Mouse (Mus musculus) heart, embryonic 13.5 days (tissue): ENCODE data around the gene Mdp1. TPM values are rescaled to one million over a fixed set of nuclear protein-coding genes. Genes with fewer than 3 reads are reported as not detected.

Experiments used
- ATAC-seq: fragments of 200-750 bp; cut with Nextera tagmentation; 2 replicates; pipeline ENCODE4 v1.8.0; 2017; ENCODE audit warnings: moderate TSS enrichment; ENCODE audit not compliant: insufficient number of reproducible peaks, low FRiP score, low TSS enrichment; ENCODE audit errors: extremely low read depth
- H3K27ac ChIP-seq: fragments of 300-500 bp; sonication (generic); replicated peaks from 2 replicates; pipeline ENCODE4 v1.5.1; 2015; ENCODE audit warnings: moderate library complexity, mild to moderate bottlenecking, inconsistent platforms
- H3K27me3 ChIP-seq: fragments of 300-500 bp; sonication (generic); replicated peaks from 2 replicates; pipeline ENCODE4 v1.6.1; 2015; ENCODE audit warnings: mild to moderate bottlenecking, inconsistent platforms
- H3K36me3 ChIP-seq: fragments of 300-500 bp; sonication (generic); 2 replicates; pipeline ENCODE4 v1.6.1; 2015; ENCODE audit warnings: mild to moderate bottlenecking, inconsistent platforms
- H3K4me1 ChIP-seq: fragments of 300-500 bp; sonication (generic); 2 replicates; pipeline ENCODE4 v1.6.1; 2015; ENCODE audit warnings: inconsistent platforms
- H3K4me2 ChIP-seq: fragments of 300-500 bp; sonication (generic); 2 replicates; pipeline ENCODE4 v1.6.1; 2015; ENCODE audit warnings: inconsistent platforms, mild to moderate bottlenecking, moderate library complexity
- H3K4me3 ChIP-seq: fragments of 300-500 bp; sonication (generic); 2 replicates; pipeline ENCODE4 v1.5.1; 2015; ENCODE audit warnings: moderate library complexity, mild to moderate bottlenecking, inconsistent platforms
- H3K9ac ChIP-seq: fragments of 300-500 bp; sonication (generic); 2 replicates; pipeline ENCODE4 v1.6.1; 2015; ENCODE audit warnings: inconsistent platforms, mild to moderate bottlenecking, moderate library complexity
- H3K9me3 ChIP-seq: fragments of 300-500 bp; sonication (generic); 2 replicates; pipeline ENCODE4 v1.6.1; 2016; ENCODE audit warnings: inconsistent platforms
- WGBS: fragments of 180-500 bp; shearing (Covaris S2); methylation state at CpG from one replicate; pipeline ENCODE4 v1.1.7; 2015; ENCODE audit warnings: mixed read lengths; 5-methylcytosine and 5-hydroxymethylcytosine counted together
- polyA plus RNA-seq: library from polyadenylated mRNA; unstranded; fragments of >200 nt; fragmentation: Nextera tagmentation; extraction: Ambion mirVana; gene quantifications from 2 replicates; pipeline ENCODE4 v1.2.1, GENCODE M21; 2015

The Mdp1 gene
- polyA plus RNA-seq, 1 experiment from 2014 or later: 74.3 TPM

DNA sequence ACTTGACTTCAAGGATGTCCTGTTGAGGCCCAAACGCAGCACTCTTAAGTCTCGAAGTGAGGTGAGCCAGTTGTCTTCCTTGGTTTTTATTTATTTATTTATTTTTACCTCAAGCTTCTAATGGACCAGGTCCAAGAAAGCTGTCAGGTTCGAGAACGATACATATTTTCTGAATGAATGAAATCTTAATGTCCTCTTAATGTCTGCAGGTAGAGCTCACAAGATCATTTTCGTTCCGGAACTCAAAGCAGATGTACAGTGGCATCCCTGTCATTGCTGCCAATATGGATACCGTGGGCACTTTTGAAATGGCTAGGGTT lies 12.4 kb upstream of the Mdp1 start:
- Histone ChIP-seq H3K4me3 (peak overlapping the region; percentile 83), H3K36me3 (peaks cover 44% of the 10 kb centered on the region), H3K27ac (peak overlapping the region; percentile 83; the same call in 1 of the 2 replicates), H3K4me2 (peak overlapping the region; percentile 88), H3K9ac (peak overlapping the region; percentile 91), H3K27me3 (no peaks in the 10 kb centered on the region), H3K9me3 (no peaks in the 10 kb centered on the region), H3K4me1 (peaks cover 22% of the 10 kb centered on the region)
- 68% methylated on average over 7 of the region's 7 CpGs for WGBS
- ATAC-seq: no peak

DNA sequence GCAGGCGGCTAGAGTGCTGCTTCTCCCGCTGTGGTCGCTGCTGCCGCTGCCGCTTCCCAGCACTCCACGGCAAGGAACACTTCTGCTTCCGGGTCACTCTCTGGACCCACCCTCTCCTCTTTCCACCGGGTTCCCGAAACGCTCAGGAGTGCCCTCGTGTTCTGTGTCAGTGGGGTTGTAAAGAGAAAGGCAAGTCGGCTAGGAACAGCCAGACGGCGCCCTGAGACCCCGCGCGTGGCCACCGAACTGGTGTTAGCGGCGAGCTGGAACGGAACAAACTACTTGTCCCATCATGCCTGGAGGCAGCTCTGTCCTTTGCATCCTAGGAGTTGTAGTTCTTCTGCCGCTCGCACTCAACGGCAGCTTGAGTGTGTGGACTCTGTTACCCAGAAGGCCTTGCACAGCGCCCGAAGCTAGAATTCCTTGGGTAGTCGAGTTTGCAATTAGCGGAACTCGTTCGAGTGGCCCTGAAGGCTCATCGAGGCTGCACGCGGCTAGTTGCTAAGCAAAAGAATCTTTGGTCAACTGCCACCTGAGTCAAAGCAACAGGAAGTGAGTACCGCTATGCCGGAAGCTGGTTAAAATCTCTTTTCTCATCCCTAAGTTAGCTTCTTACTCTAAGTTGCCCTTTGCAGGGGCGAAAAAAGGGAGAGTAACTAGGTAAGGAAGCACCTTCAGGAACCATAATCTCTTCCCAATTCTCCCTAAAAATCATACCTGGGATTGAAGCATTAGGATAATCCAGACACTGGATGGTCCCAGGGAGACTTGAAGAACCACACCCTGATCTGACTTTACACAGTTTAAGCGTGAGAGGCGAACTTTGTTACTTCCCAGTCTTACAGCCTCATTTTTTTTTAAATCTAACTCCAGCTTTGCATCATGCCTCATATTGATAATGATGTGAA lies 11.8 kb upstream of the Mdp1 start, which contains the start of the genes Gmpr2 and Nedd8:
Gmpr2 (plus strand) TSS at position 109 of the 908 bp plus-strand sequence.
Nedd8 (minus strand) TSS at position 292 of the 908 bp plus-strand sequence.
- Histone ChIP-seq H3K36me3 (peaks cover 38% of the 10 kb centered on the region), H3K9ac (peak within 1 kb of the TSS; percentile 91), H3K4me1 (peaks cover 22% of the 10 kb centered on the region), H3K4me3 (peak within 1 kb of the TSS; percentile 83), H3K27me3 (no peaks in the 10 kb centered on the region), H3K4me2 (peak within 1 kb of the TSS; percentile 88), H3K27ac (peak within 1 kb of the TSS; percentile 83), H3K9me3 (no peaks in the 10 kb centered on the region)
- WGBS: 1% methylated on average over 38 of the region's 38 CpGs
- ATAC-seq: peak; percentile 91; the same call in 1 of the 2 replicates

DNA sequence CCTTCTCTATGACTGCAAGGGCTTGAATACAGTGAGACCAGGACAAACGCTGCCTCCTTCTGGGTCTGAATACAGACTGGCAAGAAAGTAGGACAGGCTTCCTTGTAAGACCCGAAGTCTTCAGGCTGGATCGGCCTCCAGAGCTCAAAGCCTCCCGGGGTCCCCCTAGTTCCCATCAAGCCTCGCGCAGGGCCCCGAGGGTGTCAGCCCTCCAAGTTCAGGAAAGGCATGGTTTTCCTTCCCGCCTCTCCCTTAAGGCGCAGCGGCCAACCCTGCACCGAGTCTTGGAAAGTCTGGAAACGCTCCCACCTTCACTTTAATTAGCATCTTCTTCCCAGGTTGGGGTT lies 11.2 kb upstream of the Mdp1 start:
- Histone ChIP-seq H3K9me3 (no peaks in the 10 kb centered on the region), H3K27ac (peak overlapping the region; percentile 83), H3K4me1 (peaks cover 22% of the 10 kb centered on the region), H3K27me3 (no peaks in the 10 kb centered on the region), H3K36me3 (peaks cover 36% of the 10 kb centered on the region), H3K9ac (peak overlapping the region; percentile 91), H3K4me2 (peak overlapping the region; percentile 88), H3K4me3 (peak overlapping the region; percentile 83)
- WGBS: 0% methylated on average over 12 of the region's 12 CpGs
- peak; percentile 22; the same call in 1 of the 2 replicates for ATAC-seq

DNA sequence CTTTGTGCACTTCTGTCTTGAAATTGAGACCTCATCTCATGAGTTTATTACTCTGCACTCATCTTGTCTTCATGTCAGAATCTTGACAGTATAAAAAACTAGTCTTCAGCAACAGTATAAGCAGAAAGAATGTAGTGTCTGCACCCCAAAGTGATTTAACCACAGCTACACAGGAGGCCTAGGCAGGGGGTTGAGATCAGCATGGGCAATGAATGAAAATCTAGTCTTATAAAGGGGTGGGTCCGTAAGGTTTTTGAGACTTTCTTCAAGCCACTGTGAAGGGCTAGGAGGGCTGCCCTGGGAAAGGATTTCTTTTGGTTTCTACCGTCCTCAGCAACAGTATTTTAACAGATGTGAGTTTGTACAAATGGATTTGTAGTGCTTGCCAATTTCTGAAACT lies 328 bp upstream of the Mdp1 start:
- H3K4me1 ChIP-seq: peaks cover 31% of the 10 kb centered on the region
- H3K9ac ChIP-seq: peak overlapping the region; percentile 90; the same call in 1 of the 2 replicates
- ATAC-seq: no peak
- peak overlapping the region; percentile 86; the same call in 1 of the 2 replicates for H3K27ac ChIP-seq
- no peaks in the 10 kb centered on the region for H3K27me3 ChIP-seq
- H3K4me3 ChIP-seq: peak overlapping the region; percentile 85
- peak overlapping the region; percentile 78 for H3K4me2 ChIP-seq
- peaks cover 47% of the 10 kb centered on the region for H3K36me3 ChIP-seq
- no peaks in the 10 kb centered on the region for H3K9me3 ChIP-seq
- WGBS: 44% methylated on average over 2 of the region's 2 CpGs

DNA sequence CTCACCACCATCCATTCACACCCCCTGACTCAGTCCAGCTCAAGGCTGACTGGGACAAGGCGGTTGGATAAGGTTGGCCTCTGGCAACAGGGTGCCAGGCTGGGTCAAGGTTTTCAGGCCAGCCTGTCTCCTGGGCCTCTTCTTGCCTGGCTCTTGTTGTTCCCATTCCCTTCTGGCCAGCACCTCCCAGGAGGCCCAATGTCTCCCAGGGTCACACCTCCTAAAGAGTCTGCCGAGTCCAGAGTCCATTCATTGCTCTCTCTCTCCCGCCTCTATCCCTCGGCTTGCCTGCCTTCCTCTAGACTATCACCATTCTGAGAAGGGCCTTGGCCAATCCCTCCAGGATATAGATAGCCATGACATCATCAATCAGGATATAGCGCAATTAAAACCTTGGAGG lies 2.3 kb downstream of the Mdp1 start:
- H3K9me3 ChIP-seq: no peaks in the 10 kb centered on the region
- H3K27me3 ChIP-seq: no peaks in the 10 kb centered on the region
- no peak for ATAC-seq
- H3K4me2 ChIP-seq: no peak overlapping the region
- H3K9ac ChIP-seq: no peak overlapping the region
- no peak overlapping the region for H3K4me3 ChIP-seq
- peaks cover 31% of the 10 kb centered on the region for H3K4me1 ChIP-seq
- peak overlapping the region; percentile 86 for H3K27ac ChIP-seq
- WGBS: 67% methylated on average over 5 of the region's 5 CpGs
- H3K36me3 ChIP-seq: peaks cover 33% of the 10 kb centered on the region

DNA sequence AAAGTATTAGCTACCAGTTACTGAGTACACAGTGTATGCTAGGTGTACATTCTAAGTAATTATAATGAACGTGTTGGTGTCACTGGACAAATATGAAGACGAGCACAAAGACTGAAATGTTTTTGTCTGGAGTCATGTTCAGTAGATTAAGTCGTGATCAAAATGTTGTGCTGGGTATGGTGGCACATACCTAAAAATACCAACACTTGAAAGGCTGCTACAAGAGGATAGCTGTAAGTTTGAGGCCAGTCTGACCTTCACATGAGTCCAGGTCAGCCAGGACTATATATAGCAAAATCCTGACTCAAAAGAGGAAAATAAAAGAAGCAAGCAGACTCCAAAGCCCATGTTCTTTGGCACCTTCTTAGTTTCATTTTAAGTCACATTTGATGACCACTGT lies 3.4 kb downstream of the Mdp1 start:
- Histone ChIP-seq H3K4me1 (peaks cover 31% of the 10 kb centered on the region), H3K27me3 (no peaks in the 10 kb centered on the region), H3K4me3 (no peak overlapping the region), H3K9ac (no peak overlapping the region; the same call in 1 of the 2 replicates), H3K36me3 (peaks cover 24% of the 10 kb centered on the region), H3K27ac (peak overlapping the region; percentile 86), H3K9me3 (no peaks in the 10 kb centered on the region), H3K4me2 (peak overlapping the region; percentile 24)
- no peak; the same call in 1 of the 2 replicates for ATAC-seq
- 39% methylated on average over 3 of the region's 3 CpGs for WGBS

DNA sequence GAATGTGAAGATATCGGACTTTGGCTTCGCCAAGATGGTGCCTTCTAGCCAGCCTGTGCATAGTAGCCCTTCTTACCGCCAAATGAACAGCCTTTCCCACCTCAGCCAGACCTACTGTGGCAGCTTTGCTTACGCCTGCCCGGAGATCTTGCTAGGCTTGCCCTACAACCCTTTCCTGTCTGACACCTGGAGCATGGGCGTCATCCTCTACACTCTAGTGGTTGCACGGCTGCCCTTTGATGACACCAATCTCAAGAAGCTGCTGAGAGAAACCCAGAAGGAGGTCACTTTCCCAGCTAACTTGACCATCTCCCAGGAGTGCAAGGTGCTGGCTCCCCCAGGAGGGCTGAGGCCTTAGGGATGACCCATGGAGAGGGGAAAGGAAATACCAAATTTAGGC lies 8.8 kb downstream of the Mdp1 start:
- no peaks in the 10 kb centered on the region for H3K9me3 ChIP-seq
- no peak for ATAC-seq
- H3K27me3 ChIP-seq: no peaks in the 10 kb centered on the region
- 0 out of 2 replicates have a peak, but pooled peaks cover 3% of the 10 kb centered on the region for H3K4me1 ChIP-seq
- H3K4me2 ChIP-seq: no peak overlapping the region
- H3K27ac ChIP-seq: no peak overlapping the region
- 69% methylated on average over 7 of the region's 7 CpGs for WGBS
- no peak overlapping the region for H3K4me3 ChIP-seq
- peaks cover 6% of the 10 kb centered on the region for H3K36me3 ChIP-seq
- H3K9ac ChIP-seq: no peak overlapping the region

DNA sequence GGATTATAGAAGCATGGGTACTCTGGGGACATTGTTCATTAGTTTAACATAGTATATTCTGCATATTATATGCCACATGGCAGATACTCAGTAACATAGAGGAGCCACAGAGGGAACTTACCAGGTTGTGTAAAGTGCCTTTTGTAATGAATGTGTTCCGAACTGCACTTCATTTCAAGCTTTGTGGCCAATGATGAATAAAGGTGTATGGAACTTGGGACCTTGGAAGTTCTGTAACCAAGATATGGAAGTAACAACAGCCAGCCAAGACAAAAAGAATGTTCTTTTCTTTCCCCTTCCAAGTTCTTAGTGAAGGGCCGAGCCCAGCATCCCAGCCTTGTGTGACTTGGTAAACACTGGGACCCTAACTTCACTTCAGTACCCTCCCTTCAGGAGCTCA lies 10.4 kb downstream of the Mdp1 start, which contains the start of gene Tssk4:
Tssk4 (plus strand) TSS at position 301 of the 400 bp plus-strand sequence.
- H3K9me3 ChIP-seq: no peaks in the 10 kb centered on the region
- H3K4me3 ChIP-seq: no peak within 1 kb of the TSS
- no peak within 1 kb of the TSS for H3K9ac ChIP-seq
- H3K27me3 ChIP-seq: no peaks in the 10 kb centered on the region
- no peak within 1 kb of the TSS for H3K27ac ChIP-seq
- peaks cover 14% of the 10 kb centered on the region for H3K36me3 ChIP-seq
- peaks cover 8% of the 10 kb centered on the region for H3K4me1 ChIP-seq
- H3K4me2 ChIP-seq: no peak within 1 kb of the TSS
- ATAC-seq: no peak
- 87% methylated on average over 2 of the region's 2 CpGs for WGBS

DNA sequence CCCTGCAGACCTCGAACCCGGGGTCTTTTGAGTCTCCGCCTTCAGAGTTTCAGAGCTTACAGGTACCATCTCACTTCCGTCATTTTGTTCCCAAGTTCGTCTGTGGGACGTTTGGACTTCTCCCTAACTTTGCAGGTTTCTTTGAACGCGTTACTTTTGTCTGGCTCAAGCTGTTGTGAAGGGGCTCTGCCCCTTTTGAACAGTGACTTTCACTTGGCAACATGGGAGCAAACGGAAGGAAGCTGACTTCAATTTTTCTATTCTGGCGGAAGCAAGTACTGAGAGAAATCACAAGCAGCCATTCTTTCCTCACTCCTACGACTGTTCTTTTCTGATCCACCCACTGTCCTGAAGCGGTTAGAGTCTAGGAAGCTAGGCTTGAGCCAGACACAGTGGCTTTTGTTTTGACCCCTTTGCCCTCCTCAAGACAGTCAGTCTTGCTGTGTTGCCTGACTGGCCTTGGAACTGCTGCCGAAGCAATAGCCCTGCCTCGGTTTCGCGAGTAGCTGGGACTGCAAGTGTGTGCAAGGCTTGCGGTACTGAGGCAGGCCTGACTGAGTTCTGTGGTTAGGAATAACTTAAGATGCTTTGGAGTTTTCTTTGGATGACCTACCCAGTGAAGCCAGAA lies 15.9 kb downstream of the Mdp1 start:
- Histone ChIP-seq H3K4me2 (peak overlapping the region; percentile 94), H3K27ac (peak overlapping the region; percentile 96), H3K9ac (peak overlapping the region; percentile 99), H3K36me3 (peaks cover 39% of the 10 kb centered on the region), H3K27me3 (no peaks in the 10 kb centered on the region), H3K4me3 (peak overlapping the region; percentile 85), H3K4me1 (peaks cover 31% of the 10 kb centered on the region), H3K9me3 (no peaks in the 10 kb centered on the region)
- 27% methylated on average over 17 of the region's 17 CpGs for WGBS
- no peak for ATAC-seq

DNA sequence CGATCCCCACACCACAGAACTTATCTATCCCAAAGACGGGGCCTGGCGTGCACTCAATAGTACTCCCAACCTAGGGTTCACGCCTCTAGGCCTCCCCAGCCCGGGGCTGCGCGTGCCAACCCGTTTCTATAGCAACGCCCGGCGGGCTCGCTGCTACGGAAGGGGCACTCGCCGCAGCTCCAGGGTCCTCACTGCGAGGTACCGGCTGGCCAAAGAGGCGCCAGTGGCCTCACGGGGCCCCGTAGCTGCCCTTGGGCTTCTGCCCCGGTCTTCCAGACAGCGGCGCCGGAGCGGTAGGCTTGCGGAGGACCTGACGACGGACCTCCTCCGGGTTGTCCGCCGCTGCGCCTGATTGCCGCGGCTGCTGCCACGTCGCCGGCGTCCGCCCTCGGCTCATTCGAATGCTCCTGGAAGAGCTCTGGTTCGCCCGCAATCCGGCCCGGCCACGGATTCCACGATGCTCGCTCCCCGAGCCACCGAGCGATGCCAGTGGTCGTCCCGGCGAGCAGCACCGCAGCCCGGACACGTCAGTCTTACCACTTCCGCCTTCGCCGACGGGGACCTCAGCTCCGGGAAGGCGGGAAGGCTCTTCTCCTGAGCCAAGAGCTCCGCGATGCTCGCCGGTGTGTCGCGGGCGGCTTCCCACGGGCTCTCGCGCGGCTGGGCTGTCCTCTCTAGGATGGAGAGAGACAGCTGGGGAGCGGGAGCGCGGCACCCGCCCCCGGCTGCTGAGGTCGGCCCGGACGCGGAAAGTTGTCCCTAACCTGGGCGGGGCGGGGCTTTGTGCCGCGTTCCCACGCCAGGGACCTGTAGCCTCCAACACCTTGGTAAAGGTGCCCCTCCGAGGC lies 17.0 kb downstream of the Mdp1 start, which contains the start of gene Tm9sf1:
Tm9sf1 (minus strand) TSS at position 747 of the 848 bp plus-strand sequence.
- Histone ChIP-seq H3K27ac (peak within 1 kb of the TSS; percentile 96), H3K36me3 (peaks cover 50% of the 10 kb centered on the region), H3K4me2 (peak within 1 kb of the TSS; percentile 94), H3K27me3 (no peaks in the 10 kb centered on the region), H3K4me3 (peak within 1 kb of the TSS; percentile 85), H3K9ac (peak within 1 kb of the TSS; percentile 99), H3K9me3 (no peaks in the 10 kb centered on the region), H3K4me1 (peaks cover 31% of the 10 kb centered on the region)
- WGBS: under 1% methylated on average over 76 of the region's 89 CpGs
- ATAC-seq: peak; percentile 85
